Mouse (Mus musculus): ENCODE measurements around the gene Pomc. TPM values are rescaled to one million over a fixed set of nuclear protein-coding genes. Genes with fewer than 3 reads are reported as not detected.
"Not testable (repeated sequence)": the region's sequence is repeated elsewhere in the genome, so short reads cannot be mapped to it uniquely, and the experiment has no call there.

The Pomc gene
- total RNA-seq, 2 experiments from 2014 or later: 4.2 TPM; not detected in 1

DNA sequence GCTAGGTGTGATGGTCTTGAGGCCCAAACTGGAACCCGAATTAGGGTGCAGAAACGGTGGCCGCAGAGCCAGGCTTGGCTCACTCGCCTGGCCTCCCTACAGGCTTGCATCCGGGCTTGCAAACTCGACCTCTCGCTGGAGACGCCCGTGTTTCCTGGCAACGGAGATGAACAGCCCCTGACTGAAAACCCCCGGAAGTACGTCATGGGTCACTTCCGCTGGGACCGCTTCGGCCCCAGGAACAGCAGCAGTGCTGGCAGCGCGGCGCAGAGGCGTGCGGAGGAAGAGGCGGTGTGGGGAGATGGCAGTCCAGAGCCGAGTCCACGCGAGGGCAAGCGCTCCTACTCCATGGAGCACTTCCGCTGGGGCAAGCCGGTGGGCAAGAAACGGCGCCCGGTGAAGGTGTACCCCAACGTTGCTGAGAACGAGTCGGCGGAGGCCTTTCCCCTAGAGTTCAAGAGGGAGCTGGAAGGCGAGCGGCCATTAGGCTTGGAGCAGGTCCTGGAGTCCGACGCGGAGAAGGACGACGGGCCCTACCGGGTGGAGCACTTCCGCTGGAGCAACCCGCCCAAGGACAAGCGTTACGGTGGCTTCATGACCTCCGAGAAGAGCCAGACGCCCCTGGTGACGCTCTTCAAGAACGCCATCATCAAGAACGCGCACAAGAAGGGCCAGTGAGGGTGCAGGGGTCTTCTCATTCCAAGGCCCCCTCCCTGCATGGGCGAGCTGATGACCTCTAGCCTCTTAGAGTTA is 5.2 kb downstream of the Pomc start:
- no peak for ATAC-seq (replicated peaks; ENCODE audit: low FRiP score, poor library complexity, severe bottlenecking)

DNA sequence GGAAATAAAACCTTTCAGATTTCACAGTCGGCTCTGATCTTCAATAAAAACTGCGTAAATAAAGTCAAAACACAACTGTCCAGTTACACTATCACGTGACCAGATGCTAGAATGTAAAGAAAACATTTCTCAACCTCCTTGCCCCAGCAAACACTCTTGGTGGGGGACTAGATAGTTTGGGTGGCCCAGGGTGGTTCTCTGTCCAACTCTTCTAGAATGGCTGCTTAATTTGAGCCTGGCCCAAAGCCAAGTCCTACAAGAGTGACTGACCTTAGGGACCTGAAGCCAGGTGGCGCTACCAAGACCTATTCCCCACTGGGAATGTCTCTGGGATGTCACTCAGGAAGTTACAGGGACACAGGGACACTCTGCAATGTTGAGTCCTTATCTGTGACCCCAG is 5.8 kb downstream of the Pomc start:
- ATAC-seq (replicated peaks; ENCODE audit: low FRiP score, poor library complexity, severe bottlenecking): no peak

DNA sequence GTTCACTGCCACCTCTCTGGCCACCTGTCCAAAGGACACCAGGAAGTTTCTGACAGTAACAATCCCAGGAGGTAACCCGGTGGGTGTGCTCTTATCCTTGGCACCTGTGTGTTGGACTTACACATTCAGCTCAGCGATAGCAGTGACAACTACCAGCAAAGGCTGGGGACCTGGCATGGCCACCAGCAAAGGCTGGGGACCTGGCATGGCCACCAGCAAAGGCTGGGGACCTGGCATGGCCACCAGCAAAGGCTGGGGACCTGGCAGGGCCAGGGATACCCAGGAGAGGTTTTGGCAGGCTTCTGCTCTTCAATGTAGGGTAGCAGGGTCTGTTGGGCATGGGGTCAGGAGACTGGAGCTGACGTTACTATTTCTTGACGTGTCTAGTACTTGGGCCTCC is 12.4 kb downstream of the Pomc start:
- no peak for ATAC-seq (replicated peaks; ENCODE audit: low FRiP score, poor library complexity, severe bottlenecking)

DNA sequence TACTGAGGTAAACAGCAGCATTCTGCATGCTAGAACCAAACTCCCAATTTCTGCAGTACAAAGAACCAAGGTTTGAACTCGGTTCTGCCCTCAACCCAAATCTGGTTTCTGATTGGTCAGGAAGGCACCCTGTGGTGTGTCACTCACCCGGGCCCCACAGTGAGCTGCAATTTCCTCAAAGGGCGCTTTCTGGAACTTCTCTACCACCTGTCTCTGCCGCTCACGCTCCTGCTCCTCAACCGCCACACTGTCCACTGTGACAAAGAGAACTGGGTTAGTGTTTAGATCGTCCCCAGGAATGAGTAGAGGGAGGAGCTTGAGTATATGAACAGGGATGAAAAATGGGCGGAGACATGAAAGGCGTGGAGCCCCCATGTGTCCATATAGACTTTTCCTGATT is 13.6 kb downstream of the Pomc start:
- ATAC-seq (replicated peaks; ENCODE audit: low FRiP score, poor library complexity, severe bottlenecking): no peak

DNA sequence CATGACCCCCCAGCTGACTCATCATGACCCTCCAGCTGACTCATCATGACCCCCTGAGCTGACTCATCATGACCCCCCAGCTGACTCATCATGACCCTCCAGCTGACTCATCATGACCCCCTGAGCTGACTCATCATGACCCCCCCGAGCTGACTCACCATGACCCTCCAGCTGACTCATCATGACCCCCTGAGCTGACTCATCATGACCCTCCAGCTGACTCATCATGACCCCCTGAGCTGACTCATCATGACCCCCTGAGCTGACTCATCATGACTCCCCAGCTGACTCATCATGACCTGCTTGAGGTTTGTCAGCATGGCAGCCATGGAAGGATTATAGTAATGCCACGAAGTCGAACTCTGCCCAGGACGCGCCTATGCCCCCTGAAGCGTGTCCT is 18.4 kb downstream of the Pomc start:
- ATAC-seq (replicated peaks; ENCODE audit: low FRiP score, poor library complexity, severe bottlenecking): not testable (repeated sequence)

DNA sequence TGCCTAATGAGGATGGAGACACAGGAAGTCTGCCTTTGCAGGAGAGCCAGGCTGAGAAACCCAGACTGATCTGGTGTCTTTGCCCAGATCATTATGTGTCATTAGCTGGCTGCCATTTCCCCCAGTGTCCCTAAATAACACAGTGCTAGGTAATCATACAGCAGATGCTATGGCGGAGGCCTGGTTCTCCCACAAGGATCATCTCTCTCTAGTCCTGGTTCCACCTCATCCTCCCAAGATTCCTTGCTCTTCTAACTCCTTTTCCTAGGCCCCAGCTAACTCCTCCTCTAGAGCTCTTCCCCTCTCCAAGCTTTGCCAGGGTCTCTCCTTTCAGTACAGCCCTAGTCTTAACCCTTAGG is 26.2 kb downstream of the Pomc start:
- ATAC-seq (replicated peaks; ENCODE audit: low FRiP score, poor library complexity, severe bottlenecking): no peak

DNA sequence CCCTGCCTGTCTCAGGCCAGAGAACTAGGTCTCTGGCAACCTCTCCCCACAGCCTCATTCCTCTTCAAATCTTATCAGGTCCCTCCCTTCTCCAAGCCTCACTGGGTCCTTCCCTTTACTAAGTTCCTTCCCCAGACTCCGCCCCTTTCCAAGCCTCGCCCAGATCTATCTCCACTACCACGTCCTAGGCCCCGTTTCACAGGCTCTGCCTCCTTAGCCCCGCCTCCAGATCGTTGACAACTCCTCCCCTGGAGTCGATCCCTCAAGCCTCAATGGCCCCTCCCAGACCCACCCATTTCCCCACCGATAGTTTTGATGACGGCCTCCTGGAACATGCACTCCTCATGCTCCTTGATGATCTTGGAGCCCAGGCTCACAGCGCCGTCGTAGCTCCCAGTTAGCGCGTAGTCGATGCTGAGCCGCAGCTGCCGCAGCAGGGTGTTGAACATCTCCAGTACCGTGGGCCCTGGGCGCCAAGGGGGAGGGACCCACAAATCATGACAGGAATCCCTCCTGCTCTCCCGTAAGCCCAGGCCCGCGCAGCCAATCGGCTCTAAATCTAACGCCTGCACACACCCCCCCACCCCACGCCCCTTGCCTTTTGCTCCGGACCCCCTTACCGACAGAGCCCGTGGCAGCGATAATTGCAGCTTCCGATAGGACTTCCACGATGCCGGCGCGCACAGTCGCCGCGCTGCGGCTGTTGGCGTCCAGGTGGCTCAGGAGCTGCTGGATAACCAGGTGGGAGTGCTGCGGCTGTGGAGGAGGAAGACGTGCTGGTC is 26.8 kb downstream of the Pomc start:
- no peak for ATAC-seq (replicated peaks; ENCODE audit: low FRiP score, poor library complexity, severe bottlenecking)

DNA sequence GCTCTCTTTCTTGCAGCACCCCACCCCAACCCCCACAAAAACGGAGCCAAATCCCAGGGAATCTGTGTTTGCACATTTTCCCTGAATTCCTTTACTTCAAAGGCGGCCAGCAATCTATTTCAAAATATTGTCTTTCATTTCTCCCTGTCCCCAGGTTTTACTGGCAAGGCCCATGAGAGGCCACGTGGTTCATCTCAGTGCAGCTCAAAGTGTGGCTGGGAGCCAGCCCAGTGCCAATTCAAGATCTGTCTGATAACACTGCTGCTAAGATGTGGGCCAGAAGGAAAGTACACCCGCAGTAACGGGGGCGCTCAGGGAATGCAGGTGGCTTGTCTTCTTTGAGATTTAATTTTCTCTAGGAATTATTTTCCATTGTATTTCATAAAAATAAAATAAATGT is 27.5 kb downstream of the Pomc start:
- ATAC-seq (replicated peaks; ENCODE audit: low FRiP score, poor library complexity, severe bottlenecking): no peak

DNA sequence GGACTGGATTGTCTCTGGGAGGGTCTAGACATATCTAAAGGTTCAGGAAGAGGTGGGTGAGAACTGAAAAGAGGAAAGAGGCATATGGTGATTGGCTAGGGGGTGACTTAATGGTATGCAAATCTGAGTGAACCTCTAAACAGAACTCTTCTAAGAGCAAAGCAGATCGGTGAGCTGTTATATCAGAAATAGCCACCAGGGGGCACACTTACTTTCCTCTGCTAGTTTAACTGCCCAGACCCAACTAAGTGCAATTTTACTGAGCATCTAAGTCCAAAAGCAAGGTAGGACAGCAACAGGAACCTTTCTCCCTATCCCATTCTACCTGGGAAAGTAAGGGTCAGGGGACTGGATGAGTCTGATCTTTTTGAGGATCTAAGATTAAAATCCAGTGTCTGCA is 29.0 kb downstream of the Pomc start:
- ATAC-seq (replicated peaks; ENCODE audit: low FRiP score, poor library complexity, severe bottlenecking): no peak

DNA sequence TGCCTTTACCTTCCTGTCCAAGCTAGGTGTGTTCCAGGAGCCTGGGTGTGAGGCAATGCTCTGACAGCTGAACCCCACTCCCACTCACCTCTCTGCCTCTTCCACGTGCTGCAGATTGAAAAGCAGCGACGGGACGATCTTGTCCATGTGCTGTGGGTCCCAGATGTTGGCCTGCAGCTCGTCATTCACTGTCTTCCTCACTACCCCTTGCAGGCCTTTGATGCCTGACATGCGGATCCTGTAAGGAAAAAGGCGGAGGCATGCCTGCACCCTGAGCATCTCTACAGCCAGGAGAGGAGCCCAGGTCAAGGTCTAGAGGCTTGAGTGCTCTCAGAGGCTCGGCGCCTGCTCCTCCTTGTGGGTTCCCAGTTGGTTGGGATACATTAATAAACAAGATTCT is 29.7 kb downstream of the Pomc start:
- no peak for ATAC-seq (replicated peaks; ENCODE audit: low FRiP score, poor library complexity, severe bottlenecking)

DNA sequence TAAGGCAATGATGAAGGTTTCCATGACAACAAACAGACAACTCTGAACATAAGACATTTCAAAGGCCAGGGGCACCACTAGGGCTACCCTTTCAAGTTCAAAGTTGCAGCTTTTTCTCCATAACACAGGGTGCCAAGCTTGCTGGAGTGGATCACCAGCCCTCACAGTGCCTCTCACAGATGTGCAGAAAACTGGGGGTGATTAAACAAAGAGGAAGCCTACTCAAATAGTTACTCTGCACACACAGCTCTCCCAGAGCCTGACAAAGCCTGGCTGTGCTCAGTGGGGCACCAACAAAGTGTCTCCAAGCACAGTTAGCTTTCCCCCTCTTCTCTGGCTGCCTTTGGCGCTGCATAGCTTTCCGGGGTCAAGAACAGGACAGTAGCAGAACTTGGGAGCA is 35.2 kb downstream of the Pomc start:
- ATAC-seq (replicated peaks; ENCODE audit: low FRiP score, poor library complexity, severe bottlenecking): no peak

DNA sequence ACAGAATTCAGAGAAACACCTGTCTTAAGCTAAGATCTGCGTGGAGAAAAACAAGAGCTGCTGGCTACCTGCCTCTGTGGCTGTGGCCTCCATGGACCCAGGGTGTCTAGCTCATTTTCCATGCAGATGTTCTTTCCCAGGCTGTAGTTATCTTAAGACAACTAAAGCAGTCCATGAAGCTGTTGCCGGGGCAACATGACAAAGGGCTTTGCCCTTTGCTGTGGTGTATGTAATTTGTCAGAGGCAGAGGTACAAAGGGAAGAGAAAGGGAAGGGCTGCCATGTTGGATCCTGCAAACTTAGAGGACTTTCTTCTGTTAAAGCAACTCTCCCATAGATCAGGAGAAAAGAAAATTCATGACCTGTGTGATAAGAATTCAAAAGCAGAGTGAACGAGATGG is 36.3 kb downstream of the Pomc start:
- no peak for ATAC-seq (replicated peaks; ENCODE audit: low FRiP score, poor library complexity, severe bottlenecking)

DNA sequence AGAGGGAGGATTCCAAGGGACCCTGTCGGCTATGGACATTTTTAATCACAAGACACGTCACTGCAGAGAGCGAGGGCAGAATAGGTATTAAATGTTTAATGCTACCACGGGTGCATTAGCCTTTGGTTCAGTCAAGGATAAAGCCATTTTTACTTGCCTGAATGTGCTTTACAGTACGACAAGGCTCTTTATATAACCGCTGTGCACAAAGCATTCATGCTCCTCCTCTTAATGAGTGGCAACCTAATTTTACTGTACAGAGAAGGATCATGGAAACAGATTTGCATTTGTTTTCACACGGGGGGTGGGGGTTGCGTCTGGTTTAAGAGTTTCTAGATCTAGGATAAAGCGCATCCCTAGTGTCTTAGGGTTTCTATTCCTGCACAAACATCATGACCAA is 42.0 kb downstream of the Pomc start:
- no peak for ATAC-seq (replicated peaks; ENCODE audit: low FRiP score, poor library complexity, severe bottlenecking)

DNA sequence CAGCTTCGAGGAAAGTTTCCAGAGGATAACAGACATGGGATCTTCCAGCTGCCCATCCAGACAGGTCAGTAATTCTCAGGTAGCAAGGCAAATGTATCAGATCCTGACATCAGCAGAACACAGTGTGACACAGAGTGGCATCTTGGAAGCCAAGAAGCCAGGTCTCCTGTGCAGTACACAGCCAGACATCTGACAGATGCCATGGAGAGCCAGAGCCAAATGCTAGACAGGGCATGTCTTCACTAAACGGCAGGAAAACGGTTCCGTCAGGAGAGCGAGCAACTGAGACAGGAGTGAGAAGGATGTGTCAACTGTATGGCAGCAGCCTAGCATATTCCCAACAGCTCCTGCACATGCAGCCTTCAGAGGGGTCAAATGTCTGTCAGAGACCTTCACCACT is 45.7 kb downstream of the Pomc start:
- no peak for ATAC-seq (replicated peaks; ENCODE audit: low FRiP score, poor library complexity, severe bottlenecking)

DNA sequence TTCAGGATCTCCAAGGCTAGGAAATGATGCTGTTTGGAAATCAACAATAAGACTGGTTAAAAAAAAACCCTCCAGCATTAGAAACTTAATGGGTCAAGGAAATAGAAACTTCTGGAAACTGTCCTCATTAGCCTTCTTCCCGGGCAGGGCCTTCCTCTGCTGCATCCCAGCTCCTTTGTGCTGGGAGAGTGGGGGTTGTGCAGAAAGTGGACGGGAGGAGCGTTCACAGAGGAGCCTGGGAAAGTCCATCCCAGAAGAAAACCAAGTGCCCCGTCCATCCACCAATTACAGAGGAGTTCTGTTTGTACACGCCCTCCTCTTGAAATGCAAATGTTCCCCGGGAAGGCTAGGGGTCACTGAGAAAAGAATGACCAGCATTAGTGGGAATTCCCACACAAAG is 49.9 kb downstream of the Pomc start:
- no peak for ATAC-seq (replicated peaks; ENCODE audit: low FRiP score, poor library complexity, severe bottlenecking)

DNA sequence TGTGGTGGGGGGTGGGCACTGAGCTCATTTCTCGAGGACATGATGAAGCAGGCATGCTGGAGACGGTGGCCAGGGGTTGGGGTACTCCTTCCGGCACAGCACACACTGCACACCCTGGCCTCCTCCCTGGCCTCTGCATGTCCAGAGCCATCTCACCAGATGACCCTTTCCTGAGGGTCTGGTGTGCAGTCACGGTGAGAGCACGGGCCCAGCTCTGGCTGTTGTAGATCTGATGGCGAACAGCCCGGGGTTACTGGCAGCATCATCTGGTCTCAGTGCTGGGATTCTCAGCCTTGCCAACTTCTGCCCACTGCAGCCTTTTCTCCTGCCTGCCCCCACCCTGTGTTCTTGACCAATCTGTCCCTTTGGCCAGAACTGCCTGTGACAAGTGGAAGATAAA is 51.3 kb downstream of the Pomc start:
- ATAC-seq (replicated peaks; ENCODE audit: low FRiP score, poor library complexity, severe bottlenecking): no peak

DNA sequence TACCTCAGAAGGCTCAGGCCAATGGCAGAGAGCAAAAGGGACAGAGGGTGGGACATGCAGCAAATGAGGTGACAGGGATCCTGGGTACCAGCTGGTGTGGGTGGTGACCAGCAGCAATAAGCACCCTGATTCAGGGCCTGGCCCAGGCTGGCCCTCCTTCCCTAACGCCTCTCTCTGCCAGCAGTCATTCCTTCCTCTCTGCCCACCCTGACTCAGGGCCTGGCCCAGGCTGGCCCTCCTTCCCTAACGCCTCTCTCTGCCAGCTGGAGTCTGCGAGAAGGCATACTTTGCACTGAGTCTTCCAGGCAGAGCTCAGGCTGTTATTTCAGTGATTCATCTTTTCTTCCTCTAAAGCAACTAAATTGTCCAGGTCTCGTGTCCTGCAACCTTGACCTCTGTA is 52.4 kb downstream of the Pomc start:
- no peak for ATAC-seq (replicated peaks; ENCODE audit: low FRiP score, poor library complexity, severe bottlenecking)

DNA sequence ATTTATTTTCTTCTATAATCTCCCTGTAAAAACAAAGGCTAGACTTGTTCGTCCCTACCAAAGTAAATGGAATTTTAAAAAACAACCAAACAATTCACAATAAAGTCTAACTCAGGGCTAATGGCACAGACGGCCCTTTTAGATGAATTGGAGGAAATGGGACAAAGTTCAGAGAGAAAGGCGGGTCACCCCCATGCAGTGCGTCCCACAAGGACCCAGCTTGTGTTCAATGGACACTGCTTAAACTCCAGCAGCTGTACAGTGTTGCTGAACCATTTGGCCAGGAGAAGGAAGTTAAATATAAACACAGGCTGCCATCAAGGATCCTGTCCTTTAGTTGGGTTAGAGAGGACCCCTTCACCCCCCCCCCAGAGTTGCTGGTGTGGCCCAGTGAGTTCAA is 53.0 kb downstream of the Pomc start:
- no peak for ATAC-seq (replicated peaks; ENCODE audit: low FRiP score, poor library complexity, severe bottlenecking)

DNA sequence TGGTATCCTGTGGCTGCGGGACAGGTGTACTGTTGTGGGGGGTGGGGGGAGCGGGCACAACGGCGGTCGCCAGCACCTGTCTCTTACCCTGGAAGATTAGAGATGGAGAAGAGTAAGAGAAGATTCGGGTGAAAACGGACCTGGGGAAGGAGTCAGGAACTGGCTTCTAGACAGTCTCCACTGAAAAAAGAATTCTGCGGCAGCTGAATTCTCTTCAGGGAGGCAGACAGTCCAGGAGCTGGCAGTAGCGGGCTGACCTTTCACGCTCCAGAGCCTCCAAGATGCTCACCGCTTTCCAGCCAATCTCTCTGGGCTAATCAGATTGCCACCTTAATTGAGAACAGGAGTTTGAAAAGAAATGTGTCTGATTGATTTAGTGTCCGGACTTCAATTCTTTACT is 54.0 kb downstream of the Pomc start:
- no peak for ATAC-seq (replicated peaks; ENCODE audit: low FRiP score, poor library complexity, severe bottlenecking)
